Mouse (Mus musculus) bone marrow, adult 2 months (tissue): ENCODE measurements at regions not wholly inside any gene's neighbourhood (a gene's known extent, or its start where the extent isn't known, plus 50 kb on each side); places are given as distances from the start of the nearest gene placed in this dataset.

Experiments
- CTCF ChIP-seq: fragments of 200-500 bp; IDR thresholded peaks from 2 replicates; pipeline ENCODE4 v1.5.1; 2011; ENCODE audit warnings: low read length, control low read depth; ENCODE audit not compliant: control insufficient read depth, insufficient read depth
- POLR2A ChIP-seq: fragments of 200-500 bp; IDR thresholded peaks from 2 replicates; pipeline ENCODE4 v1.6.1; 2011; ENCODE audit warnings: low read depth, mild to moderate bottlenecking, control low read depth, low read length, borderline replicate concordance; ENCODE audit not compliant: control insufficient read depth

- TF ChIP-seq POLR2A = no peak
- TF ChIP-seq CTCF = no peak
Measured at GRCm38 (mm10) chr12:107050891-107051635, 437.4 kb upstream of the 3110018I06Rik start.
